Mouse (Mus musculus): Measurements from ENCODE around the gene Cald1. TPM values are rescaled to one million over a fixed set of nuclear protein-coding genes. Genes with fewer than 3 reads are reported as not detected.

The Cald1 gene
- total and polyA plus RNA-seq, 2 experiments from 2014 or later = 20.7 to 40.5 TPM

DNA sequence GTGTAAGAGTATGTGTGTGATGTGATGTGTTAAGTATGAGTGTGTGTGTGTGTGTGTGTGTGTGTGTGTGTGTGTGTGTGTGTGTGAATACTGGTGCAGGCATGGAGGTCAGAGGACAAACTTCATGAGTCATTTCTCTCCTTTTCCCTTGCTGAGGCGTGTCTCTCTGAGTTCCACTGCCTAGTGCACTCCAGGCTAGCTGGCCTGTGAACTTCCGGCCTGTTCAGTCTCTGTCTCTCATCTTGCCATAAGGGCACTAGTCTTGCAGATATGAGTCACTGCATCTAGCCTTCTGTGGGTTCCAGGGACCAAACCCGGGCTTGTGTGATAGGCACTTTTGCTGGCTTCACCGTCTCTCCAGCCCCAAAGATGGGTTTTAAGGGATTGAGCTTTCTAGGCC lies 114.9 kb downstream of the Cald1 start:
- Histone ChIP-seq H3K27ac (ENCODE audit: low read depth, low read length) (no peak overlapping the region), H3K9ac (replicated peaks; ENCODE audit: low read length, poor library complexity, severe bottlenecking) (no peak overlapping the region), H3K36me3 (ENCODE audit: insufficient read depth, low read length) (no peaks in the 10 kb centered on the region), H3K4me1 (ENCODE audit: insufficient read depth, low read length) (peaks cover 9% of the 10 kb centered on the region), H3K27me3 (ENCODE audit: insufficient read depth, low read length) (no peaks in the 10 kb centered on the region), H3K4me2 (ENCODE audit: low read depth, low read length, poor library complexity, severe bottlenecking) (no peak overlapping the region), H3K4me3 (ENCODE audit: low read depth, low read length) (no peak overlapping the region), H3K9me3 (ENCODE audit: low read length) (no peaks in the 10 kb centered on the region)
- TF ChIP-seq CTCF (IDR thresholded peaks at IDR 0.05) = no peak
- ATAC-seq (ENCODE audit: low FRiP score) = no peak
- 88% methylated on average over 4 of the region's 4 CpGs for WGBS
- DNase-seq (ENCODE audit: low spot score) = no peak

DNA sequence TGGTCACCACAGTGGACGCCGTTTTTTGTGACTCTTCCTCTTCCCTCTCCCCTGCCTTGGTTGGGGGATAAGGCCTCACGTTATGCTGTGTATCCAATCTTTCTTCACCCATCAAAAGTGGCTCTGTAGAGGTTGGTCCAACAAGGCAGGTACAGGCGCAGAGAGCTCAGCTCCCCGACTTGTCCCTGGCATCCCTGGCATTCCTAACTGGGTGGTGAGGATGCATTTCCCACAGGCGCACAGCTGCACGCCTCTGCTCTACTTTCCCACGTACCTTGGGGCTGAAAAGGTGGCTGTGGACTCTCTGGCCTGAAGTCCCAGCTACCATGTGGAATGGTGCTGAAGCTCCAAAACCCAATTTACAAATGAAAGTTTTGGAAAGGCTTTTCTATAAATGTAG lies 115.5 kb downstream of the Cald1 start:
- no peak overlapping the region for H3K9ac ChIP-seq (replicated peaks; ENCODE audit: low read length, poor library complexity, severe bottlenecking)
- H3K4me2 ChIP-seq (ENCODE audit: low read depth, low read length, poor library complexity, severe bottlenecking) = no peak overlapping the region
- peaks cover 4% of the 10 kb centered on the region for H3K4me1 ChIP-seq (ENCODE audit: insufficient read depth, low read length)
- H3K9me3 ChIP-seq (ENCODE audit: low read length) = no peaks in the 10 kb centered on the region
- H3K27me3 ChIP-seq (ENCODE audit: insufficient read depth, low read length) = no peaks in the 10 kb centered on the region
- H3K27ac ChIP-seq (ENCODE audit: low read depth, low read length) = no peak overlapping the region
- H3K36me3 ChIP-seq (ENCODE audit: insufficient read depth, low read length) = no peaks in the 10 kb centered on the region
- H3K4me3 ChIP-seq (ENCODE audit: low read depth, low read length) = no peak overlapping the region
- no peak for TF ChIP-seq CTCF (IDR thresholded peaks at IDR 0.05)
- 90% methylated on average over 8 of the region's 8 CpGs for WGBS
- ATAC-seq (ENCODE audit: low FRiP score) (no peak), DNase-seq (ENCODE audit: low spot score) (no peak)

DNA sequence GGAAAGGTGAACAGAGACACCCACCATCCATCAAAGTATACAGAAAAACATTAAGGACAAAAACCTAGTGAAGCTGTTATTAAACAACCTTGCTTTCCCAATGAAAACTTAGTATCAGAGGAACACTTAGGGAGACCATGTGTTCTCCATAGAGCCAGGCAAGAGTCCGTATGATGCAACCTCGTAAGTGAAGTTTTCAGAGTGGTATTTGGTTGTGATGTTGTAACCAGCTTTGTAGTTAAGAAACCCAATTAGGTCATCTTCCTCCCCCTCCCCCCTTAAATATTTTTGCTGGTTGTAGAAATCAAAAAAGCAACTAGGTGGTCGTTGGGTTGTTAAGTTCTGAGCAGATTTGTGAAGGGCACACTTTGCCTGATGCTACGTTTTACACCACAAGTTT lies 116.3 kb downstream of the Cald1 start:
- Histone ChIP-seq H3K27me3 (ENCODE audit: insufficient read depth, low read length) (no peaks in the 10 kb centered on the region), H3K9ac (replicated peaks; ENCODE audit: low read length, poor library complexity, severe bottlenecking) (no peak overlapping the region), H3K36me3 (ENCODE audit: insufficient read depth, low read length) (no peaks in the 10 kb centered on the region), H3K4me2 (ENCODE audit: low read depth, low read length, poor library complexity, severe bottlenecking) (no peak overlapping the region), H3K4me1 (ENCODE audit: insufficient read depth, low read length) (peaks cover 2% of the 10 kb centered on the region; the same call in 1 of the 2 replicates), H3K4me3 (ENCODE audit: low read depth, low read length) (no peak overlapping the region), H3K9me3 (ENCODE audit: low read length) (no peaks in the 10 kb centered on the region), H3K27ac (ENCODE audit: low read depth, low read length) (no peak overlapping the region)
- DNase-seq (ENCODE audit: low spot score) (no peak), ATAC-seq (ENCODE audit: low FRiP score) (no peak)
- WGBS = 91% methylated on average over 4 of the region's 4 CpGs
- no peak for TF ChIP-seq CTCF (IDR thresholded peaks at IDR 0.05)

DNA sequence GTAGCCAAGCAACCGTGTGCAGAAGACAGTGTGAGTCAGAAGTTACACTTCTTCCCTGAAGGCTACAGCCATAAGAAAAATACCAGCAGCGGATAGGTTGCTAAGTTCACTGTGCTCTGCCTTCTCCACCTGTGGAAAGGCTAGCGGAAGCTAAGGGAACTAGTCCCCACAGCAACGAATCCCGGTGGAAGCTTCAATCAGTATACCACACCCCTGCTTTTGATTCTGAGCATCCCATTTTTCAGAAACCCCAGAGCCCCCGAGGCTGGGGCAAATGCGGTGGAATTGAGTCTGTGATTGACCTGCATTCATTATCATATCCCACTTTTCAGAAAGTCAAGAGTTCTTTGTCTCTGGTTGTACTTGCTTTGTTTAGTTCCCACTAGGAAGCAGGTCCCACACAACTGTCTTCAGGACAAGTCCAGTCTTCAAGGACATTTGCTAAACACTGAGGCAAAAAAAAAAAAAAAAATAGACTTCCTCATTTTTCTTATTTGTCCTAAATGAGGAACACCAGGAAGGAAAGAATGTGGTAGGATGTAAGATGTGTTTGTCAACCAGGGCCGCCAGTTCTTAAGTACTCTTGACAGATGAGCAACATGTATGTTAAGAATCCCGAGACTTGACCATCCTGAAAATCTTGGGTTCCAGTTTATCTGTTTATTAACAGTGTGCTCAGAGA lies 118.0 kb downstream of the Cald1 start:
- ATAC-seq (ENCODE audit: low FRiP score) (no peak), DNase-seq (ENCODE audit: low spot score) (no peak)
- Histone ChIP-seq H3K27ac (ENCODE audit: low read depth, low read length) (no peak overlapping the region), H3K36me3 (ENCODE audit: insufficient read depth, low read length) (no peaks in the 10 kb centered on the region), H3K27me3 (ENCODE audit: insufficient read depth, low read length) (no peaks in the 10 kb centered on the region), H3K4me3 (ENCODE audit: low read depth, low read length) (no peak overlapping the region), H3K9ac (replicated peaks; ENCODE audit: low read length, poor library complexity, severe bottlenecking) (no peak overlapping the region), H3K9me3 (ENCODE audit: low read length) (no peaks in the 10 kb centered on the region), H3K4me2 (ENCODE audit: low read depth, low read length, poor library complexity, severe bottlenecking) (no peak overlapping the region), H3K4me1 (ENCODE audit: insufficient read depth, low read length) (no peaks in the 10 kb centered on the region)
- no peak for TF ChIP-seq CTCF (IDR thresholded peaks at IDR 0.05)
- WGBS = 86% methylated on average over 9 of the region's 9 CpGs

DNA sequence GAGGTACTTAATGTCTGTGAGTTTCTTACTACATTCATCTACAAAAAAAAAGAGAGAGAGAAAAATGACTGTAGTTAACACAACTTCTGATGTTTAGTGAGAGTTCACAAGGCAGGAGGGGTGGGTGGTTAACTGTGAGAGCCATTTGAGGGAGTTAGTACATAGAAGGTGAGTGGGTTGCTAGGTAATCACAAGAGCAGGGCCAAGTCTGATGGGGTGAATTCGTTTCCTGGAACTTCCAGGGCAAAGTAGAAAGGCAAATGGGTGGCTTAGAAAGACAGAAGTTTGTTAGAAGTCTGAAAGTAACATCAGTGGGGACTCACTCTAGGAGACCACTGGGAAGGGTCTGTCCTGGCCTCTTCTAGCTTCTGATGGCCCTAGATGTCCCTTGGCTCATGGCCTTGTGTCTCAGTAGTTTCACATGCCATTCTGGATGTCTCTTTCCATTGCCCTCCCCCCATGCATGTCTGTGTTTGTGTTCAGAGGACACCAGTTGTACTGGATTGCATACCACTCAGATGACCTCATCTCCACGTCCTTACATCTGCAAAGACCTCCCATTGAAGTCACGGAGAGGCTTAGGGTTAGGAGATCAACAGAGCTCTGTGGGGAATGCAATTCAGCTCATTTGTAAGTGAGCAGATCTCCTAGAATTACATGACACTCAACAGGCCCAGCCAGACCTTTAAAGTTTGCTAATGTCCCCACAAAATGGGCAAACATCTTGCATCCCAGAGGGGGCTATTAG lies 118.8 kb downstream of the Cald1 start:
- TF ChIP-seq CTCF (IDR thresholded peaks at IDR 0.05) = no peak
- Histone ChIP-seq H3K9ac (replicated peaks; ENCODE audit: low read length, poor library complexity, severe bottlenecking) (no peak overlapping the region), H3K27ac (ENCODE audit: low read depth, low read length) (no peak overlapping the region), H3K36me3 (ENCODE audit: insufficient read depth, low read length) (no peaks in the 10 kb centered on the region), H3K27me3 (ENCODE audit: insufficient read depth, low read length) (no peaks in the 10 kb centered on the region), H3K4me2 (ENCODE audit: low read depth, low read length, poor library complexity, severe bottlenecking) (no peak overlapping the region), H3K9me3 (ENCODE audit: low read length) (no peaks in the 10 kb centered on the region), H3K4me1 (ENCODE audit: insufficient read depth, low read length) (no peaks in the 10 kb centered on the region), H3K4me3 (ENCODE audit: low read depth, low read length) (no peak overlapping the region)
- ATAC-seq (ENCODE audit: low FRiP score) = no peak
- DNase-seq (ENCODE audit: low spot score) = no peak
- 40% methylated on average over 3 of the region's 3 CpGs for WGBS

DNA sequence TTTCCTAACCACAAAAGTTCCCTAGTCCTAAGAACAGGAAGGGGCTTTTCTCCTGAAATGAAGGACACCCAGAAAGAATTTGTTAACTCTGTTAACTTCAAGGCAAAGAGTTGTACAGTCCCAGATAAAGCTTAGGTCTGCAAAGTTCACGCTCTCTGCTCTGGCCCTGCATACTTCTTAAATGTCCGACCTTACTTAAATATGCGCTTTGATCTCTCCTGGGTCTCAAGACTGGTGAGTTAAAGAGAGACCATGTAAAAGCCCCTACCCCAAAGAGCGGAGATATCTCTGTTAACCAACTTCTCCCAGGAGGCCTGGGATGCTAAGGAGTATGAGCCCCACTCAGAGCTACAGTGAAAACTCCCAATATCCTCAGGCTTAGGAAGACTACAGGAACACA lies 119.4 kb downstream of the Cald1 start:
- ATAC-seq (ENCODE audit: low FRiP score) (no peak), DNase-seq (ENCODE audit: low spot score) (no peak)
- Histone ChIP-seq H3K4me1 (ENCODE audit: insufficient read depth, low read length) (no peaks in the 10 kb centered on the region), H3K27me3 (ENCODE audit: insufficient read depth, low read length) (no peaks in the 10 kb centered on the region), H3K27ac (ENCODE audit: low read depth, low read length) (no peak overlapping the region), H3K36me3 (ENCODE audit: insufficient read depth, low read length) (no peaks in the 10 kb centered on the region), H3K4me3 (ENCODE audit: low read depth, low read length) (no peak overlapping the region), H3K9me3 (ENCODE audit: low read length) (no peaks in the 10 kb centered on the region), H3K4me2 (ENCODE audit: low read depth, low read length, poor library complexity, severe bottlenecking) (no peak overlapping the region), H3K9ac (replicated peaks; ENCODE audit: low read length, poor library complexity, severe bottlenecking) (no peak overlapping the region)
- 78% methylated on average over 4 of the region's 4 CpGs for WGBS
- TF ChIP-seq CTCF (IDR thresholded peaks at IDR 0.05) = no peak

All from midbrain, postnatal 0 days (tissue).